Mouse (Mus musculus) MEL (cell line): ENCODE results near the gene Samsn1. TPM values are rescaled to one million over a fixed set of nuclear protein-coding genes. Genes with fewer than 3 reads are reported as not detected.

Experiments used
- DNase-seq: peaks from one replicate; pipeline ENCODE4 v3.0.0; 2011; ENCODE audit warnings: low read depth, low spot score
- H3K27ac ChIP-seq: 2 replicates; pipeline ENCODE4 v1.5.1; 2012; ENCODE audit warnings: low read depth, mild to moderate bottlenecking, control low read depth, low read length, moderate library complexity; ENCODE audit not compliant: control insufficient read depth
- H3K27me3 ChIP-seq, 2 experiments: fragments of 150-350 bp in 1 of 2; sonication (generic) in 1 of 2; 2 replicates each; pipeline ENCODE4 v1.6.1; 2012; ENCODE audit warnings: low read length in 2 of 2, mild to moderate bottlenecking in 2 of 2, improper control_type of control experiment in 1 of 2, moderate library complexity in 1 of 2; ENCODE audit not compliant: insufficient read depth in 2 of 2, control insufficient read depth in 1 of 2
- H3K36me3 ChIP-seq, 2 experiments: 2 replicates each; pipeline ENCODE4 v1.6.1; 2012 to 2014; ENCODE audit warnings: low read length in 2 of 2, improper control_type of control experiment in 1 of 2, inconsistent platforms in 1 of 2, mild to moderate bottlenecking in 1 of 2; ENCODE audit not compliant: insufficient read depth in 2 of 2, control insufficient read depth in 1 of 2
- H3K4me1 ChIP-seq, 2 experiments: fragments of 150-350 bp in 1 of 2; sonication (generic) in 1 of 2; 2 replicates each; pipeline ENCODE4 v1.6.1; 2012; ENCODE audit warnings: low read length in 2 of 2, improper control_type of control experiment in 1 of 2, mild to moderate bottlenecking in 1 of 2; ENCODE audit not compliant: insufficient read depth in 2 of 2, control insufficient read depth in 1 of 2
- H3K4me3 ChIP-seq, 2 experiments: fragments of 150-350 bp in 1 of 2; sonication (generic) in 1 of 2; 2 replicates each; pipeline ENCODE4 v1.5.1; 2012; ENCODE audit warnings: low read depth in 2 of 2, low read length in 2 of 2, mild to moderate bottlenecking in 2 of 2, moderate library complexity in 2 of 2, control low read depth in 1 of 2, improper control_type of control experiment in 1 of 2; ENCODE audit not compliant: control insufficient read depth in 1 of 2, insufficient read depth in 1 of 2
- H3K79me2 ChIP-seq: 2 replicates; pipeline ENCODE4 v1.6.1; 2012; ENCODE audit warnings: mild to moderate bottlenecking, low read length, moderate library complexity; ENCODE audit not compliant: control insufficient read depth, poor library complexity, insufficient read depth
- H3K9ac ChIP-seq: 2 replicates; pipeline ENCODE4 v1.6.1; 2012; ENCODE audit warnings: low read depth, mild to moderate bottlenecking, control low read depth, low read length, moderate library complexity; ENCODE audit not compliant: control insufficient read depth, poor library complexity, severe bottlenecking
- H3K9me3 ChIP-seq: fragments of 150-350 bp; sonication (generic); replicated peaks from 2 replicates; pipeline ENCODE4 v1.6.1; 2012; ENCODE audit warnings: mild to moderate bottlenecking, low read length, improper control_type of control experiment, moderate library complexity; ENCODE audit not compliant: insufficient read depth
- CHD2 ChIP-seq: IDR thresholded peaks from 2 replicates; pipeline ENCODE4 v1.6.1; 2011; ENCODE audit warnings: low read length, improper control_type of control experiment
- ELF1 ChIP-seq: IDR thresholded peaks from 2 replicates; pipeline ENCODE4 v1.6.1; 2014; ENCODE audit warnings: low read depth, mild to moderate bottlenecking, inconsistent platforms, low read length, improper control_type of control experiment, moderate library complexity
- EP300 ChIP-seq, 2 experiments: IDR thresholded peaks; 2 replicates each; pipeline ENCODE4 v1.6.1; 2011; ENCODE audit warnings: improper control_type of control experiment in 2 of 2, low read length in 2 of 2, low read depth in 1 of 2, mild to moderate bottlenecking in 1 of 2
- ETS1 ChIP-seq: IDR thresholded peaks from 2 replicates; pipeline ENCODE4 v1.6.1; 2012; ENCODE audit warnings: low read depth, mild to moderate bottlenecking, inconsistent platforms, low read length, improper control_type of control experiment, moderate library complexity
- GATA1 ChIP-seq: IDR thresholded peaks from 2 replicates; pipeline ENCODE4 v1.6.1; 2011; ENCODE audit warnings: low read depth, low read length, improper control_type of control experiment
- HCFC1 ChIP-seq: IDR thresholded peaks from 2 replicates; pipeline ENCODE4 v1.6.1; 2012; ENCODE audit warnings: low read depth, mild to moderate bottlenecking, inconsistent platforms, low read length, improper control_type of control experiment, moderate library complexity
- JUND ChIP-seq: IDR thresholded peaks from 2 replicates; pipeline ENCODE4 v1.6.1; 2011; ENCODE audit warnings: low read depth, mild to moderate bottlenecking, improper control_type of control experiment, low read length
- KAT2A ChIP-seq: conservative IDR thresholded peaks from 2 replicates; pipeline ENCODE4 v1.6.1; 2012; ENCODE audit warnings: low read depth, low read length, improper control_type of control experiment, inconsistent platforms
- MAFK ChIP-seq: IDR thresholded peaks from 2 replicates; pipeline ENCODE4 v1.6.1; 2011; ENCODE audit warnings: low read depth, mild to moderate bottlenecking, low read length, improper control_type of control experiment, borderline replicate concordance
- MAZ ChIP-seq: IDR thresholded peaks from 2 replicates; pipeline ENCODE4 v1.6.1; 2012; ENCODE audit warnings: low read depth, mild to moderate bottlenecking, inconsistent platforms, low read length, improper control_type of control experiment
- MXI1 ChIP-seq: IDR thresholded peaks from 2 replicates; pipeline ENCODE4 v1.6.1; 2011; ENCODE audit warnings: mild to moderate bottlenecking, low read depth, low read length, improper control_type of control experiment
- MYC ChIP-seq: IDR thresholded peaks from 2 replicates; pipeline ENCODE4 v1.6.1; 2011; ENCODE audit warnings: low read depth, mild to moderate bottlenecking, low read length, improper control_type of control experiment, moderate library complexity
- NELFE ChIP-seq: IDR thresholded peaks from 2 replicates; pipeline ENCODE4 v1.6.1; 2011; ENCODE audit warnings: low read depth, low read length, improper control_type of control experiment
- POLR2A ChIP-seq, 2 experiments: IDR thresholded peaks; 2 replicates each; pipeline ENCODE4 v1.6.1; 2011 to 2012; ENCODE audit warnings: low read length in 2 of 2, mild to moderate bottlenecking in 2 of 2, control low read depth in 1 of 2, improper control_type of control experiment in 1 of 2, low read depth in 1 of 2, moderate library complexity in 1 of 2; ENCODE audit not compliant: control insufficient read depth in 1 of 2, insufficient read depth in 1 of 2, poor library complexity in 1 of 2
- POLR2AphosphoS5 ChIP-seq: IDR thresholded peaks from 2 replicates; pipeline ENCODE4 v1.6.1; 2012; ENCODE audit warnings: low read depth, borderline replicate concordance, mild to moderate bottlenecking, inconsistent platforms, low read length, moderate library complexity, mixed read lengths
- RAD21 ChIP-seq: IDR thresholded peaks from 2 replicates; pipeline ENCODE4 v1.6.1; 2011; ENCODE audit warnings: mild to moderate bottlenecking, low read depth, low read length, improper control_type of control experiment
- RCOR1 ChIP-seq: IDR thresholded peaks from 2 replicates; pipeline ENCODE4 v1.6.1; 2012; ENCODE audit warnings: low read depth, mild to moderate bottlenecking, inconsistent platforms, low read length, improper control_type of control experiment
- SMC3 ChIP-seq: IDR thresholded peaks from 2 replicates; pipeline ENCODE4 v1.6.1; 2011; ENCODE audit warnings: low read depth, low read length, improper control_type of control experiment
- TAL1 ChIP-seq: IDR thresholded peaks from 2 replicates; pipeline ENCODE4 v1.6.1; 2012; ENCODE audit warnings: mild to moderate bottlenecking, inconsistent platforms, low read length, moderate library complexity, mixed read lengths
- TBP ChIP-seq: IDR thresholded peaks from 2 replicates; pipeline ENCODE4 v1.8.0; 2011; ENCODE audit warnings: low read depth, low read length, improper control_type of control experiment
- UBTF ChIP-seq: IDR thresholded peaks from 2 replicates; pipeline ENCODE4 v1.6.1; 2012; ENCODE audit warnings: low read depth, mild to moderate bottlenecking, inconsistent platforms, low read length, improper control_type of control experiment, moderate library complexity, borderline replicate concordance; ENCODE audit not compliant: insufficient read depth
- ZC3H11A ChIP-seq: IDR thresholded peaks from 2 replicates; pipeline ENCODE4 v1.6.1; 2012; ENCODE audit warnings: low read depth, mild to moderate bottlenecking, inconsistent platforms, low read length, improper control_type of control experiment
- ZKSCAN1 ChIP-seq: IDR thresholded peaks from 2 replicates; pipeline ENCODE4 v1.6.1; 2012; ENCODE audit warnings: low read depth, mild to moderate bottlenecking, inconsistent platforms, low read length, improper control_type of control experiment, moderate library complexity
- ZMIZ1 ChIP-seq: IDR thresholded peaks from 2 replicates; pipeline ENCODE4 v1.6.1; 2012; ENCODE audit warnings: low read depth, mild to moderate bottlenecking, inconsistent platforms, low read length, improper control_type of control experiment, moderate library complexity
- polyA plus RNA-seq, 2 experiments: library from polyadenylated mRNA; stranded (reverse) in 1 of 2; unstranded in 1 of 2; fragments of >175 nt in 1 of 2; fragments of >200 nt in 1 of 2; gene quantifications; 2 replicates each; pipeline versions ENCODE4 v1.2.1 to v1.2.4; 2012; ENCODE audit warnings: low replicate concordance in 2 of 2, low read depth in 1 of 2; ENCODE audit not compliant: insufficient read length in 2 of 2, insufficient read depth in 1 of 2, missing spikeins in 1 of 2
- total RNA-seq: library from RNA; depleted of rRNA; stranded (reverse); fragments of 300-350 nt; gene quantifications from 2 replicates; pipeline ENCODE4 v1.2.3, GENCODE M21; 2012

The Samsn1 gene
- total and polyA plus RNA-seq, 3 experiments = 55.2 to 205 (median 63.0) TPM

GRCm38 (mm10) chr16:75899885-75900620 lies 122.0 kb downstream of the Samsn1 start:
- no peak for DNase-seq
- Histone ChIP-seq H3K4me1 (peaks cover 6 to 13% of the 10 kb centered on the region in 2 experiments), H3K36me3 (peaks cover 20 to 45% of the 10 kb centered on the region in 2 experiments), H3K79me2 (peaks cover 38% of the 10 kb centered on the region), H3K27ac (no peak overlapping the region), H3K9me3 (no peaks in the 10 kb centered on the region), H3K9ac (no peak overlapping the region), H3K27me3 (no peaks in the 10 kb centered on the region)
- TF ChIP-seq TAL1 (no peak), MXI1 (peak; percentile 45; the same call in 1 of the 2 replicates), ELF1 (peak; percentile 54; the same call in 1 of the 2 replicates)
- TF ChIP-seq, all 39 proteins: peak for 2
- no peak overlapping the region for H3K4me3 ChIP-seq

GRCm38 (mm10) chr16:75897828-75898367 lies 124.2 kb downstream of the Samsn1 start:
- Histone ChIP-seq H3K36me3 (peaks cover 23 to 45% of the 10 kb centered on the region in 2 experiments), H3K27me3 (no peaks in the 10 kb centered on the region), H3K27ac (no peak overlapping the region), H3K4me1 (peaks cover 8 to 9% of the 10 kb centered on the region in 2 experiments), H3K79me2 (peaks cover 32% of the 10 kb centered on the region)
- TF ChIP-seq KAT2A = no peak
- TF ChIP-seq POLR2A (IDR thresholded peaks at IDR 0.05; ENCODE audit: control insufficient read depth in 1 of 2, insufficient read depth in 1 of 2, low read depth in 1 of 2, low read length in 2 of 2, poor library complexity in 1 of 2) = no peak
- no peak for TF ChIP-seq MXI1
- no peak for TF ChIP-seq MAZ
- no peak for TF ChIP-seq SMC3
- TF ChIP-seq MYC = no peak
- no peak for TF ChIP-seq HCFC1
- no peak for TF ChIP-seq TAL1
- TF ChIP-seq ZKSCAN1 = no peak
- TF ChIP-seq, all 39 proteins: peak for 0
- no peak overlapping the region for H3K4me3 ChIP-seq
- H3K9ac ChIP-seq = no peak overlapping the region
- DNase-seq = no peak
- H3K9me3 ChIP-seq = no peaks in the 10 kb centered on the region

GRCm38 (mm10) chr16:75894263-75894901 lies 127.7 kb downstream of the Samsn1 start:
- Histone ChIP-seq H3K27me3 (no peaks in the 10 kb centered on the region), H3K36me3 (peaks cover 10 to 31% of the 10 kb centered on the region in 2 experiments; a peak in 3 of 4 replicates), H3K79me2 (peaks cover 34% of the 10 kb centered on the region), H3K9me3 (no peaks in the 10 kb centered on the region), H3K4me1 (peaks cover 0 to 13% of the 10 kb centered on the region in 2 experiments), H3K27ac (no peak overlapping the region), H3K4me3 (no peak overlapping the region), H3K9ac (no peak overlapping the region)
- DNase-seq = no peak
- TF ChIP-seq TAL1 = no peak
- no peak for TF ChIP-seq RCOR1
- no peak for TF ChIP-seq EP300 (IDR thresholded peaks at IDR 0.05; ENCODE audit: low read depth in 1 of 2, low read length in 2 of 2)
- no peak for TF ChIP-seq TBP
- TF ChIP-seq POLR2AphosphoS5 = no peak
- no peak for TF ChIP-seq JUND
- TF ChIP-seq ZC3H11A = no peak
- no peak for TF ChIP-seq RAD21
- TF ChIP-seq ETS1 = no peak
- TF ChIP-seq UBTF = no peak
- no peak for TF ChIP-seq HCFC1
- no peak for TF ChIP-seq CHD2
- no peak for TF ChIP-seq MAZ
- no peak for TF ChIP-seq MAFK
- no peak for TF ChIP-seq GATA1
- no peak for TF ChIP-seq NELFE
- no peak for TF ChIP-seq ZMIZ1
